Mouse (Mus musculus): ENCODE measurements around the gene Supt3.

GRCm38 (mm10) chr17:44767375-44767774 is 9.6 kb upstream of the Supt3 start:
- TF ChIP-seq CTCF (IDR thresholded peaks at IDR 0.05; ENCODE audit: borderline replicate concordance, insufficient read depth, low read depth, low read length) (no peak), POLR2A (IDR thresholded peaks at IDR 0.05; ENCODE audit: borderline replicate concordance, insufficient read depth, low read length) (no peak)

All from cerebellum, adult 2 months (tissue).